Mouse (Mus musculus): Measurements from ENCODE around the gene Cebpa.

GRCm38 (mm10) chr7:35146269-35146668, 27.2 kb downstream of the Cebpa start:
- TF ChIP-seq EP300 (IDR thresholded peaks at IDR 0.05; ENCODE audit: low read depth) (no peak), CTCF (IDR thresholded peaks at IDR 0.05; ENCODE audit: low read depth) (no peak)

All from heart, postnatal 0 days (tissue).